In the genomic region with DNA sequence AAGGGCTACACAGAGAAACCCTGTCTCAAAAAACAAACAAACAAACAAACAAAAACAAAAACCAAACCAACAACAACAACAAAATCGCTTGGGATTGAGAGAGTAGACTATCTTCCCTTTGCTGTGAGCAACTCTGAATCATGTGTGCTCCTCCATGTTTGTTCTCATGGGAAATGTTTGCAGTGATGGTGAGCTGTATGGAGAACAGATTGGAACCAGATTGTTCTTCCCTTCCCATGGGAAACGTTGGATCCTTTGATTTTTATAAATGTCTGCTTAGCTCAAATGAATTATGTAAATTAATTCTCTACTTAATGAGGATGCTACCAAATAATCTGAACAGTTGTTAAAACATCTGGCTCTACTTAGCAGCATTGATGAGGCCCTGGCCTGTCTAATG, we compare ENCODE assay signal across 25 mouse cellular contexts.
A peak's percentile ranks its signal among the peaks of the same experiment; 100 is the strongest.
DNase-seq lines count a peak whose midpoint lies in the region; ATAC-seq lines count a peak whose summit lies in the region.
"Had no signal": no experiment of that assay in that cellular context is flagged by ENCODE, and none has a peak within 500 bp of the region (broad histone marks: within the 10 kb centered on the region; RNA-seq: fewer than 3 reads in every experiment).

No protein-coding gene starts in this region.

- DNase-seq in hindbrain, embryonic 14.5 days (ENCODE audit: low spot score): no peak
- no peak for DNase-seq in hindbrain, embryonic 10.5 days (ENCODE audit: low spot score)
- DNase-seq in midbrain, embryonic 14.5 days: peak; percentile 25
- DNase-seq in midbrain, embryonic 11.5 days (ENCODE audit: low spot score, missing footprints): no peak
- no peak for DNase-seq in neural tube, embryonic 10.5 days (ENCODE audit: extremely low spot score, low spot score)
- DNase-seq: adrenal gland, adult 2 months; adrenal gland, postnatal 14 days; cerebellum, adult 11-12 months; cerebellum, adult 8-10 months; cerebellum, postnatal 10 days; cerebellum, postnatal 36 days; embryo, embryonic 11 days; gastrocnemius, postnatal 25 days; heart, adult 18-20 months; heart, postnatal 10 days; heart, postnatal 36 days had no signal

- H3K4me2 ChIP-seq in hindbrain, embryonic 14.5 days (replicated peaks): no peak overlapping the region
- H3K4me2 ChIP-seq in midbrain, embryonic 14.5 days (ENCODE audit: low read length): no peak overlapping the region
- no peak overlapping the region for H3K4me2 ChIP-seq in midbrain, embryonic 11.5 days
- H3K4me2 ChIP-seq in neural tube, embryonic 14.5 days (ENCODE audit: low read depth, low read length): no peak overlapping the region
- H3K4me2 ChIP-seq: embryonic facial prominence, embryonic 13.5 days; forebrain, embryonic 12.5 days; forebrain, embryonic 15.5 days; heart, embryonic 12.5 days; heart, embryonic 15.5 days had no signal

- H3K27ac ChIP-seq in hindbrain, embryonic 14.5 days: no peak overlapping the region
- H3K27ac ChIP-seq in hindbrain, embryonic 10.5 days: no peak overlapping the region
- H3K27ac ChIP-seq in midbrain, embryonic 14.5 days (replicated peaks; ENCODE audit: low read depth, low read length): no peak overlapping the region
- H3K27ac ChIP-seq in midbrain, embryonic 11.5 days (ENCODE audit: low read depth, low read length): no peak overlapping the region
- H3K27ac ChIP-seq in neural tube, embryonic 14.5 days (ENCODE audit: low read depth, low read length): no peak overlapping the region
- H3K27ac ChIP-seq: embryonic facial prominence, embryonic 10.5 days; embryonic facial prominence, embryonic 13.5 days; forebrain, embryonic 12.5 days; forebrain, embryonic 15.5 days; heart, embryonic 15.5 days had no signal

- H3K4me3 ChIP-seq in hindbrain, embryonic 14.5 days (replicated peaks; ENCODE audit: low read length): no peak overlapping the region
- no peak overlapping the region for H3K4me3 ChIP-seq in hindbrain, embryonic 10.5 days
- H3K4me3 ChIP-seq in midbrain, embryonic 14.5 days (replicated peaks; ENCODE audit: low read depth, low read length): no peak overlapping the region
- H3K4me3 ChIP-seq in midbrain, embryonic 11.5 days (ENCODE audit: low read depth, low read length): no peak overlapping the region
- no peak overlapping the region for H3K4me3 ChIP-seq in neural tube, embryonic 14.5 days (ENCODE audit: low read depth, low read length)
- H3K4me3 ChIP-seq: embryonic facial prominence, embryonic 10.5 days; embryonic facial prominence, embryonic 13.5 days; erythroblast, embryonic 14.5 days; forebrain, embryonic 12.5 days; forebrain, embryonic 15.5 days; heart, embryonic 12.5 days; heart, embryonic 15.5 days had no signal

- H3K4me1 ChIP-seq in hindbrain, embryonic 14.5 days (replicated peaks; ENCODE audit: control insufficient read depth, insufficient read depth, low read length): 0 out of 2 replicates have a peak, but pooled peaks cover 4% of the 10 kb centered on the region
- no peaks in the 10 kb centered on the region for H3K4me1 ChIP-seq in hindbrain, embryonic 10.5 days (replicated peaks)
- no peaks in the 10 kb centered on the region for H3K4me1 ChIP-seq in midbrain, embryonic 14.5 days (ENCODE audit: control insufficient read depth, insufficient read depth, low read length)
- no peaks in the 10 kb centered on the region for H3K4me1 ChIP-seq in midbrain, embryonic 11.5 days (ENCODE audit: control insufficient read depth, insufficient read depth, low read length)
- no peaks in the 10 kb centered on the region for H3K4me1 ChIP-seq in neural tube, embryonic 14.5 days (ENCODE audit: control insufficient read depth, insufficient read depth, low read length)
- H3K4me1 ChIP-seq: embryonic facial prominence, embryonic 10.5 days; embryonic facial prominence, embryonic 13.5 days; forebrain, embryonic 12.5 days; forebrain, embryonic 15.5 days; heart, embryonic 12.5 days; heart, embryonic 15.5 days had no signal

- no peaks in the 10 kb centered on the region for H3K36me3 ChIP-seq in hindbrain, embryonic 14.5 days (replicated peaks; ENCODE audit: control insufficient read depth, insufficient read depth)
- no peaks in the 10 kb centered on the region for H3K36me3 ChIP-seq in hindbrain, embryonic 10.5 days
- no peaks in the 10 kb centered on the region for H3K36me3 ChIP-seq in midbrain, embryonic 14.5 days (ENCODE audit: control insufficient read depth, insufficient read depth, low read length)
- no peaks in the 10 kb centered on the region for H3K36me3 ChIP-seq in midbrain, embryonic 11.5 days (ENCODE audit: control insufficient read depth, insufficient read depth, low read length)
- H3K36me3 ChIP-seq in neural tube, embryonic 14.5 days (ENCODE audit: control insufficient read depth, insufficient read depth, low read length): no peaks in the 10 kb centered on the region
- H3K36me3 ChIP-seq: embryonic facial prominence, embryonic 10.5 days; embryonic facial prominence, embryonic 13.5 days; forebrain, embryonic 12.5 days; forebrain, embryonic 15.5 days; heart, embryonic 12.5 days; heart, embryonic 15.5 days had no signal

- H3K9me3 ChIP-seq in hindbrain, embryonic 14.5 days (ENCODE audit: control insufficient read depth, low read length): no peaks in the 10 kb centered on the region
- H3K9me3 ChIP-seq in hindbrain, embryonic 10.5 days: no peaks in the 10 kb centered on the region
- H3K9me3 ChIP-seq in midbrain, embryonic 14.5 days (ENCODE audit: control insufficient read depth, low read length): no peaks in the 10 kb centered on the region
- no peaks in the 10 kb centered on the region for H3K9me3 ChIP-seq in midbrain, embryonic 11.5 days (ENCODE audit: control insufficient read depth, low read length)
- H3K9me3 ChIP-seq in neural tube, embryonic 14.5 days (ENCODE audit: control insufficient read depth, low read length): no peaks in the 10 kb centered on the region
- H3K9me3 ChIP-seq: embryonic facial prominence, embryonic 10.5 days; embryonic facial prominence, embryonic 13.5 days; forebrain, embryonic 12.5 days; forebrain, embryonic 15.5 days; heart, embryonic 12.5 days; heart, embryonic 15.5 days had no signal

- ATAC-seq in hindbrain, embryonic 14.5 days (ENCODE audit: low FRiP score): peak; percentile 66
- ATAC-seq in midbrain, embryonic 14.5 days (ENCODE audit: low FRiP score, low TSS enrichment): no peak
- no peak for ATAC-seq in midbrain, embryonic 11.5 days (ENCODE audit: low FRiP score)
- peak; percentile 75 for ATAC-seq in neural tube, embryonic 14.5 days (ENCODE audit: low read depth)
- ATAC-seq: CD4-positive, CD25-positive, alpha-beta regulatory T cell, adult 4 months; forebrain, embryonic 15.5 days had no signal

- 81% methylated on average over 2 of the region's 2 CpGs for WGBS in hindbrain, embryonic 14.5 days
- WGBS in hindbrain, embryonic 10.5 days: 84% methylated on average over 2 of the region's 2 CpGs
- 78% methylated on average over 2 of the region's 2 CpGs for WGBS in midbrain, embryonic 14.5 days
- WGBS in midbrain, embryonic 11.5 days: 73% methylated on average over 2 of the region's 2 CpGs
- 72% methylated on average over 2 of the region's 2 CpGs for WGBS in neural tube, embryonic 14.5 days

- H3K27me3 ChIP-seq in hindbrain, embryonic 14.5 days (ENCODE audit: control insufficient read depth, insufficient read depth, low read length): no peaks in the 10 kb centered on the region
- no peaks in the 10 kb centered on the region for H3K27me3 ChIP-seq in hindbrain, embryonic 10.5 days (ENCODE audit: insufficient read depth, poor library complexity, severe bottlenecking)
- no peaks in the 10 kb centered on the region for H3K27me3 ChIP-seq in midbrain, embryonic 14.5 days (ENCODE audit: control insufficient read depth, insufficient read depth, low read length)
- no peaks in the 10 kb centered on the region for H3K27me3 ChIP-seq in midbrain, embryonic 11.5 days (ENCODE audit: control insufficient read depth, insufficient read depth, low read length)
- H3K27me3 ChIP-seq in neural tube, embryonic 14.5 days (ENCODE audit: control insufficient read depth, insufficient read depth, low read length): no peaks in the 10 kb centered on the region
- H3K27me3 ChIP-seq: embryonic facial prominence, embryonic 13.5 days; forebrain, embryonic 12.5 days; forebrain, embryonic 15.5 days; heart, embryonic 12.5 days; heart, embryonic 15.5 days had no signal

- no peak overlapping the region for H3K9ac ChIP-seq in hindbrain, embryonic 14.5 days
- H3K9ac ChIP-seq in midbrain, embryonic 14.5 days (replicated peaks; ENCODE audit: low read length): no peak overlapping the region
- H3K9ac ChIP-seq in midbrain, embryonic 11.5 days (ENCODE audit: low read length): no peak overlapping the region
- H3K9ac ChIP-seq in neural tube, embryonic 14.5 days (replicated peaks; ENCODE audit: low read depth, low read length): no peak overlapping the region
- H3K9ac ChIP-seq: embryonic facial prominence, embryonic 13.5 days; forebrain, embryonic 12.5 days; forebrain, embryonic 15.5 days; heart, embryonic 12.5 days; heart, embryonic 15.5 days had no signal

Comparison
In these comparisons a context has a peak if more than half of its experiments do, and no peak if none do; other contexts are left out.
1. ATAC-seq: peak in hindbrain, embryonic 14.5 days (single experiment) and neural tube, embryonic 14.5 days (single experiment); none in midbrain, embryonic 14.5 days (single experiment) and midbrain, embryonic 11.5 days (single experiment).